Mouse (Mus musculus): Measurements from ENCODE around the gene 6430548M08Rik.

The 6430548M08Rik gene

DNA sequence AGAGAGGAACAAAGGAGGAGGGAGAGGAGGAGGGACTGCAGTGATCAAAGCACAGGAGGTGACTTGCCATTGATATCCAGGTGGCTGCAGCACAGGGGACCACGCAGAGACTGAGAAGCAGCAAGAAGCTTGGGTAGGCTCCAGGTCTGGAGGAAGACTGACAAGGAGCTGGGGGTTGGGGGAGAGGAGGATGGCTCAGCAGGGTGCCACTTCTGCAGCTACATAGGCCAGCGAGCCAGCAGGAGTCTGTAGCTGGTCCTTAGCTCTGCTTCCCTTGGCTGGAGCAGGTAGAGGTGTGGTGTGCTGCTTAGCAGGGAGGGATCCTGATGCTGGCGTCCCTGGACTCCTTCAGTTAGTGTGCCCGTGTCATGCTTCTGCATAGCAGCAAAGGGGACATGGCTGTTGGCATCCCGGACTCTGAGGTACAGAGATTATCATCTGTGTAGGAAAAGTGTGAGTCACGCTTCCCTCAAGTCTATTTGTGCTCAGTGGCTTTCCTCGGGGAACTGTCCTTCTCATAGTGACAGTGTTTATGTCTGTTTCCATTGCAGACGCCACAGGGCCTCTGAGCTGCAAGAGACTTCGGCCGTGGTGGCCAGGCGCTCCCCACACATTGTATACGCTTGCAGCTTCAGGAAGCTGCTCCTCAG lies 30.8 kb downstream of the 6430548M08Rik start:
- DNase-seq, result peak; percentile 68 to 73

- DNase-seq, result no peak
These were observed 32.1 kb downstream of the 6430548M08Rik start for GRCm38 (mm10) chr8:120146051-120146450.

DNA sequence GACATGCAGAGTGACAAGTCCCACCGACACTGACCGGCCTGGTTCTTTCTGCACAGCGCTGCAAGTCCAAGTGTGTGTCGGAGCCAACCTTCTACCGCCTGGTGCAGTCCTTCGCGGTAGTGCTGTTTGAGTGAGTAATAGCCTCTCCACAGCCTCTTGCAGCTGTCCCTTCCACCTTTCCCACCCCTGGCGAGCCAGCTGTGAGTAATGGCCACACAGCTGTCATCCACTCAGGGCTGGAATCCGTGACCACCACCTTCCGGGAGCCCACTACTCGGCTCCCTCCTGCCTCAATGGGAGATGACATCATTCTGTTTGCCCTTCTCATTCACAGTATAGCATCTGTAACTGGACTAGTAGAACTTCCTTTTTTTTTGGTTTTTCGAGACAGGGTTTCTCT lies 36.1 kb downstream of the 6430548M08Rik start:
- no peak for DNase-seq

DNA sequence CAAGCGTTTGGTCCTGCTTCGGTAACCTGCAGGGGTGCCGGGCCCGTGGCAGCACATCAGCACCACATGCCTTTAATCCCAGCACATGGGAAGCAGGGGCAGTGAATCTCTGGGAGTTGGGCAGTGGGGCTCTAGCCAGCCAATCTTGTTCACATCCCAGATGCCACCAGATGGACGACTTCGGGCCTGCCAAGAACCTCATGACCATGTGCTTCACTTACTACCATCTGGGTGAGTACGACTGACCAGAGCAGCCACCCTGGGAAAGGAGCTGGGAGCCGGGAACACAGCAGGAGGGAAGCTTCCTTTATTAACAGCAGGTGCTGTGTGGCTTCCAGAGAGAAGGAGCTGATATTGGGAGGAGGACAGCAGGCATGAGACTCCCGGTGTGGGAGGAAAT lies 37.2 kb downstream of the 6430548M08Rik start:
- DNase-seq, result no peak

DNA sequence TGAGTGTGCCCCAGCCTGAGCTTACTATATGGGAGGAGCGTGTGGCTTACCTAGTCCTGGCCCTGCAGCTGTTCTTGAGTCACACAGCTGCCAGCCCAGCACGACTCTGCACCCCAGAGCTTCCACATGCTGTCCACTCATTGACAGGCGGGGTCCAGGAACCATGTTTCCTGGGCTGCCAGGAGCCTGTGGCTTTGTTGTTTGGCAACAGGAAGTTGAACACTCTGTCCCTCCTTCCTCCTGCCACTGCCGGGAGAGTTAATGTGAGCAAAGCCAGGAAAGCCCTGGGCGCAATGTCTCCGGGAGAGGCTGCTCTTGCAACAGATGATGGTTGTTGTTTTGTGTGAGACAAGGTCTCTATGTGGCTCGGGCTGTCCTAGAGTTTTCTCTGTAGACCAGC lies 38.7 kb downstream of the 6430548M08Rik start:
- peak in 1 of 2 experiments; percentile 50 for DNase-seq

- peak; percentile 78 for DNase-seq
These were observed 46.4 kb downstream of the 6430548M08Rik start for GRCm38 (mm10) chr8:120160366-120160765.

GRCm38 (mm10) chr8:120161658-120162403 lies 47.9 kb downstream of the 6430548M08Rik start:
- DNase-seq, result no peak

DNA sequence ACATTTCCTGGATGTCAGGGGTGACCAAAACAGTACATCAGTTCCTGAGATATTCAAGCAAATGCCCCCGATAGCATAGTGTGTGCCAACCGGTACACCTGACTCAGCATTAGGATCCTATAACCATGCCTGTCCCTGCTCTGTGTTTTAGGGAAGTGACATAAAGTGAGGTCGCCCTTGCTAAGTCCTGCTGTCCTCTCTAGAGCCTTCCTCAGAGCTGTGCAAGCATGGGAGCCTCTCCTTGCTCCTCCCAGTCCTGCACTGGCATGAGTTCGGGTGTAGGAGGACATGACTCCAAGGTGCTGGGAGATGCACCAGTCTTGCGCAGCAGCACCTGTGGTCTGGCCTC lies 48.4 kb downstream of the 6430548M08Rik start:
- no peak for DNase-seq

GRCm38 (mm10) chr8:120163376-120163775 lies 49.4 kb downstream of the 6430548M08Rik start:
- no peak for DNase-seq

DNA sequence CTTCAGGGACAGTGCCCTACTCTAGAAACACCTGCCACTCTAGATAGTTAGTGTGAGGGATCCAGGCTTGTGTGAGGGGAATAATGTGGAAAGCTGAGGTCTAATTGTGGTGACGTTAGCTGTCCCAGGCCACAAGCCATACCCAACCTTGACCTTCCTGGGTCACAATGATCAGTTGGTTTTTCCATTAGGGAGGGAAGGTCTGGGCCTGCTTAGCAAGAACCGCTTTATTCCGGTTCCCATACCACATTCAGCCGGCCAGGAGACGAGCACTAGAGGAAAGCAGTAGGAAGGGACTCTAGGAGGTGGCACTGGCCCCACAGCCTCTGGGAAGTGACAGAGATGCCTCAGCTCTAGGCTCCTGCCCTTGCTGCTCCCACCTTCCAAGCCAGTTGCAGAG lies 50.1 kb downstream of the 6430548M08Rik start:
- no peak for DNase-seq

DNA sequence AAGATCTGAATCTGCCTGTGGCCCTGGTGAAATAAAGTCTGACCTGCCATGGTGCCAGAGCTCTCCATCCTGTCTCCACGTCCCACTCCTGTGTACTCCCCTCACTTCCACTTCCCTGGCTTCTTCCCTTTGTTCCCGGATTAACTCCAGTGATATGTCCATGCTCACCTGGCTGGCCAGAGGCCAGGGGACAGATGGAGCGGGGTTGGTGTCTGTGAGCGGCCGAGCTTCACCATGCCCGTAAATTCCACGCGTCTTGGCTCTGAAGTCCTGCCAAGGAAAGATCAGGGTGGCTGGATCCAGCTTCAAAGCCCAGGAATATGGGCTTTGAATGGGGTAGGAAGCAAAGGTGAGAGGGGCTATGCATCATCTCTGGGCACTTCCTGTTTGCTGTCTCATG lies 53.2 kb downstream of the 6430548M08Rik start:
- peak; percentile 81 to 88 for DNase-seq

DNA sequence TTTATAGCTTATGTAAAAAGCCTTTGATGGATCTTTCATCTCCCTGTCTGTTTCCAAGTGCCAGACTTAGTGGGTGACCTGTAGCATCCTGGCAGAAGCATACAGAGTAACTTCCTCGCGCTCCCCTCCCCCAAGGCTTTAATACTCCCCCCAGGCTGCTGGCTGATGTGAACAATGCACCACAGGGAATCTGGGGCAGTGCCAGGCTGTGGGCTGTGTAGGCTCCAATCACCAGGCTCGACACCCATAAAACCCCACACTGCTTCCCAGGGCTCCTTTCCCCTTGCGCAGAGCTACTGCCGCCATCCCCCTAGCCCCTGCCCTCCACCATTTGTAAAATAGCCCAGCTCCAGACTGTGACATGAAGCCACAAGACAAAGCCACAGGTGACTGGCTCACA lies 53.9 kb downstream of the 6430548M08Rik start:
- DNase-seq, result peak in 1 of 2 experiments; percentile 67

- no peak for DNase-seq
These were observed 55.2 kb downstream of the 6430548M08Rik start for GRCm38 (mm10) chr8:120169119-120169518.

DNA sequence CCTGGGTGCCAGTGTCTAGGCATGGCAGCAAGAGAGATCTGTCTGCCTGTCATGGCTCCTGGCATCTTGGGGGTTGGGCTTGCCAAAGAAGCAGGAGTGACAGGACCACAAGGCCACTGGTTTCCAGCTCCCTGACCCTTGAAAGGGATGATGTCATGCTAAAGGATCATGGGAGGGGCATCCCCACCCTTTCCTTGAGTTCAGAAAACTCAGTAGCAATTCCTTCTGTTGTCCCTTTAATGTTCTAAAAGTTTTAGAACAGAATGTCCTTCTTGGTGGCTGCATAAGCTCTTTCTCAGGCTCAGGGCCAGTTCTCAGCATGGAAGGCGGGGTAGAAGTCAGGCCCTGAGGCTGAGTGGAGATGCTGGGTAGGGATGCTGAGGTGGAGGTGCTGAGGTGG lies 59.2 kb downstream of the 6430548M08Rik start:
- DNase-seq, result no peak

- no peak for DNase-seq
These were observed 60.7 kb downstream of the 6430548M08Rik start for GRCm38 (mm10) chr8:120174606-120175005.

- no peak for DNase-seq
These were observed 62.7 kb downstream of the 6430548M08Rik start for GRCm38 (mm10) chr8:120176605-120177004.

- DNase-seq, result peak; percentile 57 to 62
These were observed 63.6 kb downstream of the 6430548M08Rik start, which contains the start of gene Fam92b for GRCm38 (mm10) chr8:120177318-120178123. Fam92b (minus strand) TSS chr8:120177466.

GRCm38 (mm10) chr8:120178124-120178514 lies 64.2 kb downstream of the 6430548M08Rik start:
- DNase-seq, result no peak

DNA sequence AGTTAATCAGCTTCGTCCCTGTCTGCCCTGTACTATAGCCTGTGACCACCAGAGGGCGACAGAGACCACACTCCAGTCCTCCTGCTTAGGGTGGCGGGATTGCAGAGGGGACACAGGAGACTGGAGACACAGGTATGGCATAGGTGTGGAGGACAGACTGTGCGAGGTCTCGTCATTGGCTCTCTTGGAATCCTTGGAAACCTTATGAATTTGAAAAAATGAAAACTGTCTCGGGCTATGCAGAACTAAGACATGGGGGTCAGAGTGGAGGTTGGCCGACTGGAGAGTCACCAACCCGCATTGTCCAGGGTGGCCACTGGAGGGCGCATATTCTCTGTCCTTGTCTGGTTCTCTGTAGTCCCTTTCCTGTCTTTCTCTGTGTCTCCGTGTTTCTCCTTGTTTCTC lies 65.1 kb downstream of the 6430548M08Rik start:
- peak; percentile 94 to 95 for DNase-seq

DNA sequence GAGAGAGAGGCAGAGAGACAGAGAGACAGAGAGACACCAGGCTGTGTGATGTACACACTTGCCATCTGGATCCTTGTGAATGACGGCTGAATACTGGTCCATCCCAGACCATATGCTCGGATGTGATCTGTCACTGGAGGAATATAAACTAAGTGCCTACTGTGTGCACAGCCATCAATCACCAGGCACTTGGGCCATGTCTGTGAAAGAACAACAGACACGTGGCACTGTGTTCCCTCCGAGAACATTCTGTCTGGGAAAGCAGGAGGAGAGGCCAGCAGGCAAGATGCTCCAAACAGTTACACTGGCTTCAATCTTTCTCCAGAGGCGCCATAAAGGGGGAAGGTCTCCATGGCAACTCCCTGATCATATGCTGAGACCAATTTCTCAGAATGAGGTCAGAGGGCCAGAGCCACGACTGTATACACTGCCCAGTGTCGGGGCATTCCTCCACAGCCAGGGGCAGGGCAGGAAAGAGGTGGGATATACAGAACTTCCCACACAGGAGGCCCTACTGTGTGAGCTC lies 66.6 kb downstream of the 6430548M08Rik start:
- no peak for DNase-seq

DNA sequence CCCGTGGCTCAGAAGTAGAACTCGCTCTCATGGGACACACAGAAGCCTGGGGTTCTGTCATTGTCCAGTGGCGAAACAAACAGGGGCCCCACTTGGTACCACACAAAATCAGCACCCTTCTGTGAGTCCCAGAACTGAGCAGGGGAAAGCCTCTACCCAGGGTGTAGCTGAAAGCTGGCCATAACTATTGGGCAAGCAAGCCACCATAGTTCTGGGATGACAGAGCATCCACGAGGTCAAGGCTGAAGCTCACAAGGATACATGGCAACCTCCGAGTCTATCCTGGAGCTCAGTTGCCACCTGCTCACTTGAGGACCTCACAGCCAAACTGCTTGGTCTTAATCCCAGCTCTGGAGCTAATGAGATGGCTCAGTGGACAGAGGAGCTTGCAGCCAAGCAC lies 67.3 kb downstream of the 6430548M08Rik start:
- DNase-seq, result no peak

- no peak for DNase-seq
These were observed 68.0 kb downstream of the 6430548M08Rik start for GRCm38 (mm10) chr8:120181861-120182414.

DNA sequence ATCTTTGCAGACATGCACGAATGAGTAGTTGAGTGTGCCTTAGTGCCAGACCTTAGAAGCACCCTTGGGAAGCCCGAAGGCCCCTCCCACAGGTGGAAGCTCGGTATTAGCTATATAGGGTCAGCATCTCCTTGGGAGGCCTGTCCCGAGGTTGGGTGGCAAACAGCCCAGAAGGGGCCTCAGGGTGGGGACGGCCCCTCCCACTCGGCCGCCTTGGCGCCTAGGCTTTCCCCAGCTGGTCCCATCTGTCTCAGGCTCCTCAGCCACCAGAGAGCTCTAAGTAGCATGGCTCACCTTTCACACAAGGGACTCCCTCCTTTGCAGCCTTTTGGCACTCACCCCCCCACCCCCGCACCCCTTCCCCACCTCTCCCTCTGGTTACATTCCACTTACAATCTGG lies 70.4 kb downstream of the 6430548M08Rik start:
- no peak for DNase-seq

Measured in cerebellum, postnatal 25 days (tissue).